Mouse (Mus musculus) liver (tissue): ENCODE results near the gene Optn.

Experiments
- DNase-seq: peaks from one replicate; pipeline ENCODE4 v3.0.0-alpha.2; 2020; ENCODE audit warnings: mixed read lengths

Gene Optn

DNA sequence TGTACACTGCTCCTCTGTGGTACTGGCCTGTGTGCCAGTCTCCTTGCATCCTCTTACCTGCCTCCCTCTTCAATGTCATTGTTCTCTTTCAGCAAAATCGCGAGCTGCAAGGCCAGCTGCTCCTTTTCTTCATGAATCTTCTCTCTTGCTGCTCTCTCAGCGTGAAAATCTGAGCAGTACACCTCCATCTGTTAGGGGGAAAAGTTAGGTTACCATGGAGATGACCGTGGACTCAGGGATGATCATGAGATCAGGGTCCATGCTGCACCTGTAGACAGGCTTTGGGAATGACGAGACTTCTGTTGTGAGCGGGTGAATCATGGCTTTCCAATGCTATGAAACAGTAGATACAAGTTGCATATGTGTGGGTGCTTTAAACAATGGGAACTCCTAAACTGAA, 36.8 kb downstream of the Optn start:
- DNase-seq = no peak

- peak; percentile 38 for DNase-seq
These were observed 38.6 kb downstream of the Optn start for GRCm38 (mm10) chr2:5025162-5025733.

DNA sequence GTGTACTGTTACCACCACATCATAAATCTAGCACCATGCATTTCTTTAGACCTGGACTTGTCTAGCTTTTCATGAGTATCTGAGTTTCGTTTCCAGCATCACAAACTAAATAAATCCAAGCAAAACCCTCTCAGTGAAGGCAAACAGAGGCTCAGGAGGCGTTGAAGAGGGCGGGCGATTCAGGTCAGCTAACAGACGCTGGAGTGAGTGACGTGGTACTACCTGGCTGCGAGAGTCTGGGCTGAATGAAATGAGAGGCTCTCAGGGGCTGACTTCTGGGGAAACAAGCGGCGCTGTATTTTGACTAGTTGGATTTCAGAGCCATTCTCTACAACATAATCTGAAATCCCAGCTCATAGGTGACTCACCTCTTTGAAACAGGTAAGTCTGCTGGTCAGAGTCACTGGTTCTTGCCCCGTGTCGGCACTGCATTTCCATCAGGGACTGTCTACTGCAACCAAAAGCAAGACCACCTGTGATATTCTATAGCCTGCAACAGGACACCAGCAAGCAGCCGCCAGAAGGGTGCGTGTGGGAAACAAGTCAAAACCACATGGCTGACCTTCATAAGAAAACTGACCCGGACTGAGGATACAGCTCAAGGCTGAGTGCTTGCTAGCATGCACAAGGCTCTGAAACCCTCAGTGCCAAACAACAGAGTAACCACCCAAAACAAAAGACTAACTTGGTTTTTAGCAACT, 40.0 kb downstream of the Optn start:
- no peak for DNase-seq

DNA sequence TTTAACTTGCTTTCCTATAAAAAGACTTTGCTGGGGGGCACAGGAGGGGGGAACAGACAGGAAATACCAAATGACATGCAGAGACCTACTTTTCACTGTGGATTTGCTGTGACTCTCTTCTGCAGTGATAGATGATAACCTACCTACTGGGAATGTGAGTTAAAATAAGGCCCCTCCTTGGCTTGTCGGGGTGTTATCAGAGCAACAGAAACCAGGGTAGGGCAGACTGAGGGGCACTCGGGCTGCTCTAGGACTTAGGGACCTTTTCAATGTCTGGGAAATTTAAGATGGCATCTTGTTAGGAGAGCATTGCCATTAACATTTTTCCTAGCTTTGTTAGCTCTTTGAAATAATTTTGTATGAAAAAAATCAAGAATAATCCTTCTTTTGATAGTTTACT, 40.6 kb downstream of the Optn start:
- no peak for DNase-seq

GRCm38 (mm10) chr2:5019708-5020107, 44.1 kb downstream of the Optn start:
- DNase-seq = no peak

DNA sequence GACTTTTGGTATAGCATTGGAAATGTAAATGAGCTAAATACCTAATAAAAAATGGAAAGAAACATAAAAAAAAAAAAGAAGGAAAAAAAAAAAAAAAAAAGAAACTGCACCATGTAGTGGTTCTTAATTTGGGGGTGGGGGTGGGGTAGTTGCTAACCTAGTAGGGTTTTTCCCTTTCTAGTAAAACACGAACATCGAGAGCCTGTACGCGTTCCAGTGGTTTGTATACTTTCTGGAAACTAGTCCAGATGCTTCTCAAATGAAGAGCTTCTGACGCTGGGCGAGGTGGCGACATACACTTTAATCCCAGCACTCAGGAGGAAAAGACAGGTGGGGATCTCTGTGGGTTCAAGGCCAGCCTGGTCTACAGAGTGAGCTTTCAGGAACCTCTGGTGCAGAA, 46.9 kb downstream of the Optn start:
- DNase-seq = no peak

GRCm38 (mm10) chr2:5015527-5015926, 48.3 kb downstream of the Optn start:
- DNase-seq = no peak

DNA sequence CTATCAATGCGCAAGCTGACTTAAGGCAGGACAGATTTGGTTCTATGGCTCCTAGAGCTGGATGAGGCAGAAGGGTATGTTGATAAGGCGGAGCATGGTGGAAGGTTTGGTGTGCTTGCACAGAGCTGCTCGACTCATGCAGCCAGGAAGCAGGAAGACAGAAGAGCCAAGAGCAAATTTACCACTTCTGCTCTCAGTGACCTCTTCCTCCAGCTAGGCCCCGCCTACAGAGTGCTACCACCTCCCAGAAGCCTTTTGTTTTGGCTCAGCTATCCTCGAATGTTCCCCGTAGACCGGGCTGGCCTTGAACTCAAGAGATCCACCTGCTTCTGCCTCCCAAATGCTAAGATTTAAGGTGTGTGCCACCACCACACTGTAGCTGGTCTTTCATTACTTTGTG, 49.2 kb downstream of the Optn start:
- DNase-seq = peak; percentile 21

- DNase-seq = peak; percentile 93
These were observed 51.1 kb downstream of the Optn start, which contains the start of gene Mcm10 for GRCm38 (mm10) chr2:5012491-5013324. TSS of gene Mcm10 (minus strand) at chr2:5012791.

DNA sequence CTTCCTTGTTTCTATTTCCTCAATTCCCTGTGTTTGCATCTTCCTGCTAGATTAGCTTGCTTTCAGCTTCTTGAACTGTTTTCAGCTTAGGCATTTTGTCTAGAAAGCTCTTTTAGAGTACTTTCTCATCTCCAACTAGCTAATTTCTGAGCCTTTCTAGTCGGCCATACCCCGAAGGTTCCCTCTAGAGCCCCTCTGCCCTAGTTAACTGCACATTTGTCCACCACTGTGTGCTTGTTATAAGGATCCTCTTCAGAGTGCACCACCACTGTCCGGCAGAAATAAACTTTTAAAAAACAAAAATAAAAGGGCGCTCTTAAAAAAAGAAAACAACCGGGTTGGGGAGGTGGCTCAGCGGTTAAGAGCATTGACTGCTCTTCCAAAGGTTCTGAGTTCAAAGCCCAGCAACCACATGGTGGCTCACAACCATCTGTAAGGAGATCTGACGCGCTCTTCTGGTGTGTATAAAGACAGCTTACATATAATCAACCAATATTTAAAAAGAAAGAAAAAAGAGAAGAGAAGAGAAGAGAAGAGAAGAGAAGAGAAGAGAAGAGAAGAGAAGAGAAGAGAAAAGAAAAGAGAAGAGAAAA, 51.9 kb downstream of the Optn start:
- no peak for DNase-seq

- DNase-seq = no peak
These were observed 56.7 kb downstream of the Optn start for GRCm38 (mm10) chr2:5007107-5007506.

- no peak for DNase-seq
These were observed 62.6 kb downstream of the Optn start for GRCm38 (mm10) chr2:5001266-5001665.

DNA sequence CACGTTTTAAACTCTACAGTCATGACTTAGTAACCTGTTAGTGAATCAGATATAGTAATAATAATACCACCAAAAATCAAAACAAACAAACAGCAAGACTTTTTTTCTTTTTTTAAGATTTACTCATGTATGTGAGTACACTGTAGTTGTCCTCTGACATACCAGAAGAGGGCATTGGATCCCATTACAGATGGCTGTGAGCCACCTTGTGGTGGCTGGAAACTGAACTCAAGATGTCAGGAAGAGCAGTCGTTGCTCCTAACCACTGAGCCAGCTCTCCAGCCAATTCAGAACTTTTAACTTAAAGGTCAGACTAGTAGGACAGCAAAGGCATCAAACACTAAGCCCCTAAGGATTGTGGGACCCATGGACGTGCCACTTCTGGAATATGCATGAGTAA, 64.9 kb downstream of the Optn start:
- no peak for DNase-seq

- no peak for DNase-seq
These were observed 67.4 kb downstream of the Optn start for GRCm38 (mm10) chr2:4996421-4996824.

DNA sequence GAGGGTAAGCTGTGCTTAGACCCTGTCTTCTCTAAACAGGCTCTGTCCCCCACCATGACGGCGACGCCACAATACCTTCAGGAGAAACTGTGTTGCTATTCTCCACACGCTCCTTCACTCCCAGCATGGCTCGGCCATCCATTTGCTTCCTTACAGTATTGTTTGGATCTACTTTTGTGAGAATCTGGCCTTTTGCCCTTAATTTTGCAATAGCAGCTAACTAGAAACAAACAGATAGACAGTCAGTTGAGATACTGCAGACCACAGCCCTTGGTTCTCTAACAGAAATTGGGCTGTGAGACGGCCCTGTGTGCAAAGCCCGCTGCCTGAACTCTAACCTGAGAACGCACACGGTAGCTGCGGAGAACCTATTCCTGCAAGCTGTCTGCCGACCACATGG, 68.2 kb downstream of the Optn start:
- DNase-seq = no peak

GRCm38 (mm10) chr2:4994436-4994835, 69.4 kb downstream of the Optn start:
- DNase-seq = no peak

DNA sequence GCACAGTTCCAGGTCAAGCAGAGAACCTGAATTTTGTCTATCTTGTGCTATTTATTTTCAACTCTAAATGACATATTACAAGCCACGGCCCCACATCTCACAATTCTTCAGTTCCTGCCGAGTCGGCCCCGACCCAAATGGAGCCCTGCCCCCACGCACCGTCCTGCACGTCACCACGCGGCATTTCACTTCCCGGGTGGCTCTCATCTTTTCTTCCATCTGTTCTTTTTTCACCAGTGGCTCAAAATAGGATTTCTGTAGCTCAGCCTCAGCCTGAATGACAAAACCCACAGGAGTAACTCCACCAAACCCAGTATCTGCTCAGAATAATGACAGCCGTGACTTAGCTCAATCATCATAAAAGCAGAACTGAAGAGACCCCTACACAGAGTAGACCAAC, 70.3 kb downstream of the Optn start:
- no peak for DNase-seq

- DNase-seq = no peak
These were observed 74.9 kb downstream of the Optn start for GRCm38 (mm10) chr2:4988826-4989424.

- DNase-seq = no peak
These were observed 76.3 kb downstream of the Optn start for GRCm38 (mm10) chr2:4987388-4988180.

- no peak for DNase-seq
These were observed 77.1 kb downstream of the Optn start for GRCm38 (mm10) chr2:4986798-4987197.

DNA sequence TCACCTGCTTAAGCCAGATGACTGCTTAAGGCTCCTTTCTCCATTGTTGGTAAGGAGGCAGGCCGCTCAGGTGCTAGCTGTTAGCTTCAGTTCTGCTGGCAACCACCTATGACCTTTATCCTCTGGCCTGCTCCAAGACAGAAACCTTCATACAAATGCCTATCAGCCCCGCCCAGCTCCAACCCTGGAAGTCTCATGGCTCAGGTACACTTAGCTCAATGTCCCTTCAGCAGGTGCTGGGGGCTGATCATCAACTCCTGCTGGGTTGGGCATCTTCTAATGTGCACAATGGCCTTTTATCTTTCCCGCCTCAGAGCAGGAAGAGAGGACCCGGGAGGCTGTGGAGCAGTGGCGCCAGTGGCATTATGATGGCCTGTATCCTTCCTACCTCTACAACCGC, 78.9 kb downstream of the Optn start:
- DNase-seq = no peak

DNA sequence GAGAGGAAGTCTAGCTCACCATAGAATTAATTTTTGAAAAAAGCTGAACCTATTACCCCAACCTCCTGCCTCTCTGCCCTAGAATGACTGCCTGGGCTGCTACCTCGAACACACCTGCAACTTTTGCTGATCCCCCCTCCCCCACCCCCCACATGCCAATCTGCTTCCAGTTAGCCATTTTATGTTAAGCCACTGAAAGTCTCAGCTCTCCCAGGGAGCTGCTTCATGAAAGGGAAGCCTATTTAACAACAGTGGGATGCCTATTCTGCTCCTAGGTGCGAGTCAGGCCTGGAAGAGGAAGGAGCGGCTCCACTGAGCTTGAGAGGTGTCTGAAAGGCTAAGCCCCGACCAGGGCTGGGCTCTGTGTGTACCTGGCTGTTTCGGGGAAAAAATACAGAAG, 79.9 kb downstream of the Optn start:
- DNase-seq = no peak
